Mouse (Mus musculus): ENCODE data around the gene Myo18a.

Gene Myo18a

DNA sequence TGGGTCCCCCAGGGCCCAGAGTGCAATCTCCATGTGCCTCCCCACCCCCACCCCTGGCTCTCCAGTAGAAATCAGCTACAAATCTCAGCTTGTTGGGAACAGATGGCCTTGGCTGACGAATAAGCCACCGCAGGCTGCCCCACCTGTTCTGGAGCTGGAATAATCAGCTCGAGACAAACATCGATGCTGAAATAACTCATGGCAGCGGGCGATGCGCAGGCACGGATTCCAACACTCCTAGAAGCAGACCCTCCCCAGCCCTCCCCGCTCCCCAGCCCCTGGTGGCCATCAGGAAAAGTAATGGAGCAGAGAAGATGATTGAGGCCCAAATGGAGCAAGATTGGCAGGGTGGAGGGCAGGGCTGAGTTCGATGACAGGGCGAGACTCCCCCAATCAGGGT, 109.2 kb downstream of the Myo18a start:
- DNase-seq (ENCODE audit: low spot score), result no peak

DNA sequence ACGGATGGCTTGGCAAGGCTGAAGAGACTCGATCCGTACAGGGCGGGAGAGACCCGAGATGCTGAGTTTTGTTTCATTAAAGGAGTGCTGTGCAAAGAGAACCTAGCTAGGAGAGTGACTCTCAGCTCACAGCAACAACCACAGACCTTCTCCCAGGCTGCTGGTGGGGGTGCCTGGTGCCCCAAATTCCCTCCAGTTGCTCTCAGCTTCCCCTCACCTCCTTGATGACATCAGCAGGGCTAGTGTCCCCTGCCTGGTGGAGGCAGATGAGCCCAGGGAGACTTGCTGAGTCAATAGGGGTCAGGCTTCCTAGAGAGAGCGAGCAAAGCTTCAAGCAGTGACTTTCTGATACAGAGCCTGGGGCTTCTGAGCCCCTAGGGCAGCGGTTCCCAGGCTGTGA, 109.6 kb downstream of the Myo18a start:
- DNase-seq (ENCODE audit: low spot score), result no peak

DNA sequence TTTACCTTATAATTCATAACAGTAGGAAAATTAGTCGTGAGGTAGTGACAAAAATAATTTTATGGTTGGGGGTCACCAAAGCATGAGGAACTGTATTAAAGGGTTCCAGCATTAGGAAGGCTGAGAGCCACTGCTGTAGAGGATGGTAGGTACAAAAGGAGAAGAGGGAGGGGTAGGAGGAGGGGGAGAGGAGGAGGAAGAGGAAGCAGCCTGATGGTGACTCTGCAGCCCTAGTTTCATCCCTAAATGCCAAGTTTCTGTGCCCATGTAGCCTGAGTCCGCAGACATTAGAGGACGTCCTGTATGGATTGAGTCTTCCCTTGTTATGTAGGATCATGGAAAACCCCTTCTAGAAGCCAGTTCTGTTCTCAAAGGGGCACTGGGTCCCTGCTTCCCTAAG, 110.1 kb downstream of the Myo18a start:
- no peak for DNase-seq (ENCODE audit: low spot score)

GRCm38 (mm10) chr11:77874685-77875231, 111.7 kb downstream of the Myo18a start:
- no peak for DNase-seq (ENCODE audit: low spot score)

GRCm38 (mm10) chr11:77875269-77875668, 112.2 kb downstream of the Myo18a start:
- no peak for DNase-seq (ENCODE audit: low spot score)

DNA sequence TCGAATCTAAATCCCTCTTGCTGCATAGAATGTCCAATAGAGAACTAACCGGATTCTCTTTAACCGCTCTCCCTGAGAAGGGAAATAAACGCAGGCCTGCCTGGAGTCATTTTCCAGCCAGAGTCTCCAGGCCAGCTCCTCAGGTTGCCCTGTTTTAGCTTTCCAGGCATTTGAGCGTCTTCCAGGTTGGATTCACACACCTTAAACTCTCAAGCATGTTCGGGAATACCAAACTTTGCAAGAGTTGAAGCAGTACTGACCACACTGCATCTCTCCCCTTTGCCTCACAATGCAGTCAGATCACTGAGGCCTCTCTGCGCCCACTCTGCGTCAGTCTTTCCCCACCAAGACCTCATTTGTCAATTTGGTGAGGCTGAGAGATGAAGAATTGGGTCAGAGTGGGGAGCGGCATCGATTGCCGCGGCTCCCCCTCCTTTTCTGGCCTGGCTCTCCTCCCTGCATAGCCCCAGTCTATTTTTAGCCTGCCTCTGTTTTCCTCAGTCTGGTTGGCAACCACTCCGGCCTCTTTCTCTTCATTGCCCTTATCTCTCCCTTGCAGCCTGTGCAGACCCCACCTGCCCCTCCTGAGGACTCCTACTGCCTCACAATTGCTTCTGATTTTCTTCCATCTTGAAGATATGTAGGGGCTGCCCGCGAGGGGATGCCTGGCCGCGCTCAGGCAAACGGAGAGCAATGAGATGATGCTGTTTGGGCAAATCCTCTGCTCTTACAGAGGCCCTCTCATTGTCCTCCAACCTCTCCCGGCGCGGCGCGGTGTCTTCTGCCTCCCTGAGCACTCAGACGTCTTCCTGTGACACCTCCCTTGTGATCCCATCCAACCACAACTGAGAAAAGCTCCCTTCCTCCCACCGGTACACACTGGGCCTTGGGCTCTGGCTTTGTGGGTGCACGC, 113.1 kb downstream of the Myo18a start:
- DNase-seq (ENCODE audit: low spot score), result no peak

DNA sequence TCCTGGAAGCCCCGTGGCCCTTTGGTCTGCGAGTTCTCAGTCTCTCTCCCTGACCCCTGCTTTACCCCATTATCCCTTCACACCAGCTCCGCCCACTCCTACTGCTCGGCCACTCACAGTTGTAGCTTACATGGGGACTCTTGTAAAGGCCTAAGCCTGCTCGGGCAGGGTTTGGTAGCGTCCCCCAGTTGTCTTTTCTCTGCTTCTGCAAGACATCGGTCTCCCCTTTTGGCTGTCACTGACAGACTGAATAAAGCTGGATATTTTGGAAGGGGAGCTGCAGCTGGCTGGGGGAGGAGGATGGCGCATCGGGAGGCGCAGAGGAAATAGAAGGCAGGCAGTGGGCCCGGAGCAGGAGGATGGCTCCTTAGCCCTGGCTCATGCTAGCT, 113.7 kb downstream of the Myo18a start:
- DNase-seq (ENCODE audit: low spot score), result no peak

GRCm38 (mm10) chr11:77884524-77885245, 121.6 kb downstream of the Myo18a start:
- DNase-seq (ENCODE audit: low spot score), result no peak

GRCm38 (mm10) chr11:77885246-77885575, 122.2 kb downstream of the Myo18a start:
- DNase-seq (ENCODE audit: low spot score), result no peak

GRCm38 (mm10) chr11:77887373-77887960, 124.4 kb downstream of the Myo18a start:
- no peak for DNase-seq (ENCODE audit: low spot score)

GRCm38 (mm10) chr11:77888846-77889245, 125.8 kb downstream of the Myo18a start:
- no peak for DNase-seq (ENCODE audit: low spot score)

DNA sequence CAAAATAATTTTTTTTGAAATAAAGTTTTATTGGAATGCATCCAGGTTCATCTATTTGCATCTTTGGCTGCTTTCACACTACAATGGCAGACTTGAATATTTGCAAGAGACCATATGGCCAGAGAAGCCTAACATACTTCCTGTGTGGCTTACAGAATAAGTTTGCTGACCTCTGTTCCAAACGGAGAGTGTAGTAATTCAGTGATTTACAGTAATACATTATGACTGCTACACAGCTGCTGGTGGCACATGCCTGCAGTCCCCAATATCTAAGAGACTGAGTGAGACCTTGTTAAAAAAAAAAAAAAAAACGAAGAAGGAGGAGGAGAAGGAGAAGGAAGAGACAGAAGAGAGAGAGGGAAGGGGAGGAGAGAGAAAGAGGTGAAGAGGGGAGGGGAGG, 126.4 kb downstream of the Myo18a start:
- no peak for DNase-seq (ENCODE audit: low spot score)

DNA sequence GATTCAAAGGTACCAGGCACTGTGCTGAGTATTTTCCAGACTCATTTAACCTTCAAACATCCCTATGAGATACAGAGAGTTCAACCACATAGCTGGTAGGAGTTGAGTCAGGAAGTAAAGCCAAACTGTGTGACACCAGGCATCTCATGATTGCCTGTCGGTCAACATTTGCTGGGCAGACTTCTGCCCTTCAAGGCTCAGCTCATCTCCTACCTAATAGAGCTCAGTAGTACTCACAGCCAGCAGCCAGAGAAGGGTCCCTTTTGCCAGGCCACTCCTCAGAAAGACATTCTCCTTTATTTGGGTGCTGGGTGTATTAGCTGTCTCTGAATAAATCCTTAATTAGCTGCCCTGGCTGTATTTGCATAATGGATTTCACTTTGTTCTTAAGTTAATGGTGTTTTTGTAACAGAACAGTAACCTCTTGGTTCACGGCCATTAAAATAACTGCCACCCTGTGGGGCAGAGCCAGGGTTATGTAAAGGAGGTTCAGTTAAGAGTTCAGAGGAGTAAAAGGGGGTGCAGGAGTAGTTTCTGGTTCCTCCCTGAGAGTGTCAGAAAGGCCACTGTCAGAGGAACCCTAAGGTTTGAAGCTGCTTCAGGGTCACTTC, 127.7 kb downstream of the Myo18a start:
- DNase-seq (ENCODE audit: low spot score), result no peak

DNA sequence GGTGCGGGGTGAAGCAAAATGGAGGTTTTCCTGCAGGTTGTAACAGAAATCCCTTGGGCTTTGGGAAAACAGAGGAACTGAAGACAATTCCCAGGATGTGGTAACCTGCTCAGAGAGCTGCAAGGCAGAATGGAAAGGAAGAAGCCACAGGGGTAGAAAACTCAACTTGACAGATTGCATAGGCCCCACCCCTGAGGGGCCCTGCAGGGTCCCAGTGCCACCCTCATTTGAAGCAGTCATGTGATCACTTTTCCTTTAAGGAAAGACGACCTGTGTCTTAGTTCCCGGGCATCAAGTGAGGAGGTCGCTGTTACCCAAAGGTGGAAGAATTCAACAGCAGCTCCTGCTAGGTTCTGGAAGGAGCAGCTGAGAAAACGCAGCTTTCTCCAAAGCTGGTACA, 129.8 kb downstream of the Myo18a start:
- no peak for DNase-seq (ENCODE audit: low spot score)

DNA sequence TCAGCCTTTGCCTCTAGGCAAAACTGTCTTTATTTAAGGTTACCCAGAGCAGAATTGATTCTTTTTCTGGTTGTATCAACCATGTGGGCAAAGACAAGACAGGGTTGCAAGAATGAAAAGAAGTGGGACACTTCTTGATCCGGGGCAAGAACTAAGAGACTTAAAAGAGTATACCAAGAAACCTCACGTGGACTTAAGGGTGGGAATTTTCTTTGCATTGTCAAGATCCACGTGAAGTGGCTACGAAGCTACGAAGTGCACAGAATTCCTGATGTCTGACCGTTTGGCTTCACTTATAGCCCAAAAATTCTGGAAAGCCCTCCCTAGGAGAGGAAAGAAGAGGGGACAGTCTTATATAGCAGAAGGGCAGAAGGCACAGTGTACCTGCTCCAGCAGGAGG, 130.2 kb downstream of the Myo18a start:
- no peak for DNase-seq (ENCODE audit: low spot score)

DNA sequence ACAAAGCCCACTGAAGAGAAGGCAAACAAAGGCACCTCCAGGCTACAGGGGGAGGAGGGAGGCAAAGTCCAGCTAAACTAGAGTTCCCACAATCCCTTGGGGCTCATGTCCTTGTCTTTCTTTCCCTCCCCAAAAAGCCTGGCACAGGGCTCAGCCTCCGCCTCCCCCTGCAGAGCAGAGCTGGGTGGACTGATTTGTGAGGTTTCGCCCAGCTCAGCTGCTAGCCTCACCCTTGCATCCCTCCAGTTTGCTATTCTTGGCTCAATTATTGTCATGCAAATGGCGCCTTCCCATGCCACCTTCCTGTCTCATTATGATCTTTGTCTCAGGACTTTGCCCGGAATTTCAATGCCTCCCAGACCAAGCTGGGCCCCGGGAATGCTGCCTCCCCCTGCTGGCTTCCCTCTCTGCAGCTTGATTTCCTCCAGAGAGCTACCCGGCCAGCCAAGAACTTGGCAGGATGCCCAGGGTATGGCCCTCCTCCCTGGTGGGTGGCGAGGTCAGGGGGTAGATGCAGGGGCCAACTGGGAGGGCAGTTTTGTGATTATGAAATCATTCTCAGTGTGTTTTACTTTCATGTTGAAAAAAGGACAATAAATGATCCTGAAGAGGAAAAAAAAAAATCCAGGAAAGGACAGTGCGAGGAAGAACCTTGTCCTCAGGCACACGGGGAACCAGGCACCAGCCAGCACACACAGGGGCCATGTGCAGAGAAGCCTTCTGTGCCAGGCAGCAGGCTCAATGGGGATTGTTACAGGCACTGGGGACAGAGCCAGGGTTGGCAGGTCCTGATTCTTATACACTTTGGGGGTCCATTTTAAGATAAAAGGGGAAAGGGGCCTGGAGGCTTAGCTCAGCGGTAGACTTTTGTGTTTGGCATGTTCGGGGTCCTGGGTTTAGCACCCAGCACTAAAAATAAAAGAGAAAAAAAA, 131.0 kb downstream of the Myo18a start, which contains the start of gene Pipox:
Gene Pipox, minus strand, starts transcription at position 310 of the 932 bp plus-strand sequence.
- peak; percentile 59 for DNase-seq (ENCODE audit: low spot score)

DNA sequence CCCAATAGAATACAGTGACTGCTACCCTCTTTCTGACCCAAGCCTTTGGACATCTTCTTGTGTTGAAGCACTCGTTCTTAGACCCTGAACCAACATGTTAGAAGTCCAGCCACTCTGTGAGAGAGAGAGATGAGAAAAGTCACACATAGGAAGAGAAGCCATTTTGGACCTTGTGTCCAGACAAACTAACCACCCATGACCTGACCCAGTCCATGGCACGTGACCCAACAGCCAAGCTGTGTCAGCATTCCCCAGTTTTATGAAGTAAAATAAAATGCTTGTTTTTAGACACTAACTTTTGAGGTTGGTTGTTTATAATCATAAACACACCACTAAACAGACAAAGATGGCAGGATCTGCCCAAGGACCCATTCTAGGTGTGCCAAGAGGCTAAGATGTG, 131.9 kb downstream of the Myo18a start:
- no peak for DNase-seq (ENCODE audit: low spot score)

- DNase-seq (ENCODE audit: low spot score), result no peak
Measured at GRCm38 (mm10) chr11:77896011-77896410, 133.0 kb downstream of the Myo18a start.

- no peak for DNase-seq (ENCODE audit: low spot score)
Measured at GRCm38 (mm10) chr11:77896480-77896819, 133.4 kb downstream of the Myo18a start.

DNA sequence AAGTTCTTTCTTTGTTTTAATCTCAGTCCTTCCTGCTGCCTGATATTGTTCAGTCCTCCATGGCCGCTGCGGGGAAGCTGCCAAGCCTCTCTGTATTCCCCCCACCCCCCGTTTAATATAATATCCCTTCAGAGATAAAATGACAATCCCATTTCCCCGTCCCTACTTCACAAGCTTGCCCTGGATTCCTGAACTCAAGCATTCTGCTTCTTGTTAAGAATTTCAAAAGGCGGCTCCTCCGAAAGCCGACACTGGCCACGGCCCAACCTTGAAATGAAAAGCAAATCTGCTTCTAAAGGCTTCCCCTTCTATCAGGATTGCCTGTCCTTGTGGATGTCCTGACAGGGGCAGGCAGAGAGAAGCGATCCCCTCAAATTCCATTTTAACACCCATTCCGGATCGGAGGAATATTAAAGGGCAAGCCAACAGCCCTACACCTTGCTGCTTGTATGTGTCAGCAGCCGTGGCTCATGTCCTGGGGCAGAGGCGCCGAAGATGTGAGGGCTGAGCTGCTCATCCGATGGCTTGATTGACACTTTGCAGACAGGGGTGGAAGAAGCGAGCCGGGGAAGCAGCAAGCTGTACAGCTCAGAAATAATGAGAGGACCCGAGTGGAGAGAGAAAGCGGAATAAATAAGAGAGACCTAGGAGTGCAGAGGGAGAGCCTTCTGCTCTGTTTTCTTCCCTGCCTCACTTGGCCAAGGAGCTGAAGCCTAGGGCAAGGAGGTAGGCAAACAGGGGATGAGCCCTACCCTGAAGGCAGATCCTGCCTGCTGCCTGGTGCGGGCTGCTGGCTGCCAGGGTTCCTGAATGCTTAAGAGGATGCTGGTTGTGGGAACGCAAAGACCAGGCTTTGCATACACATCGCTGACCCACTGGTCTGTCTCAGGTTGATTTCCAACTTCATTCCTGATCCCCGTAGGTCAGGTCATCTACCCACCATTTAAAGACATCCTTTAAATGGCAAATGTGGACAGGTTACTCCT, 134.1 kb downstream of the Myo18a start:
- DNase-seq (ENCODE audit: low spot score), result no peak
